Mouse (Mus musculus) heart, embryonic 15.5 days (tissue): ENCODE results near the gene Cpt1b. TPM values are rescaled to one million over a fixed set of nuclear protein-coding genes. Genes with fewer than 3 reads are reported as not detected.

Experiments
- ATAC-seq: fragments of 200-750 bp; cut with Nextera tagmentation; replicated peaks from 2 replicates; pipeline ENCODE4 v1.8.0; 2017; ENCODE audit warnings: low read depth, moderate TSS enrichment; ENCODE audit not compliant: insufficient number of reproducible peaks, insufficient read depth, low FRiP score
- H3K27ac ChIP-seq: fragments of 300-500 bp; sonication (generic); 2 replicates; pipeline ENCODE4 v1.5.1; 2015; ENCODE audit warnings: mild to moderate bottlenecking, inconsistent platforms
- H3K27me3 ChIP-seq: fragments of 300-500 bp; sonication (generic); 2 replicates; pipeline ENCODE4 v1.6.1; 2015; ENCODE audit warnings: inconsistent platforms
- H3K36me3 ChIP-seq: fragments of 300-500 bp; sonication (generic); 2 replicates; pipeline ENCODE4 v1.6.1; 2015; ENCODE audit warnings: mild to moderate bottlenecking, inconsistent platforms
- H3K4me1 ChIP-seq: fragments of 300-500 bp; sonication (generic); replicated peaks from 2 replicates; pipeline ENCODE4 v1.6.1; 2015; ENCODE audit warnings: inconsistent platforms
- H3K4me2 ChIP-seq: fragments of 300-500 bp; sonication (generic); 2 replicates; pipeline ENCODE4 v1.6.1; 2015; ENCODE audit warnings: inconsistent platforms, mild to moderate bottlenecking, moderate library complexity
- H3K4me3 ChIP-seq: fragments of 300-500 bp; sonication (generic); 2 replicates; pipeline ENCODE4 v1.5.1; 2015; ENCODE audit warnings: mild to moderate bottlenecking, inconsistent platforms
- H3K9ac ChIP-seq: fragments of 300-500 bp; sonication (generic); 2 replicates; pipeline ENCODE4 v1.6.1; 2015; ENCODE audit warnings: mild to moderate bottlenecking, inconsistent platforms
- H3K9me3 ChIP-seq: fragments of 300-500 bp; sonication (generic); replicated peaks from 2 replicates; pipeline ENCODE4 v1.6.1; 2016; ENCODE audit warnings: inconsistent platforms
- WGBS: fragments of 180-500 bp; shearing (Covaris S2); methylation state at CpG from one replicate; pipeline ENCODE4 v1.1.7; 2015; ENCODE audit warnings: mixed read lengths; 5-methylcytosine and 5-hydroxymethylcytosine counted together
- polyA plus RNA-seq: library from polyadenylated mRNA; unstranded; fragments of >200 nt; fragmentation: Nextera tagmentation; extraction: Ambion mirVana; gene quantifications from 2 replicates; pipeline ENCODE4 v1.2.1, GENCODE M21; 2015

Gene Cpt1b
- polyA plus RNA-seq, 1 experiment from 2014 or later, result 195 TPM

- no peak for ATAC-seq
- Histone ChIP-seq H3K27ac (no peak within 1 kb of the TSS), H3K4me1 (peaks cover 29% of the 10 kb centered on the region), H3K36me3 (no peaks in the 10 kb centered on the region), H3K4me2 (peak within 1 kb of the TSS; percentile 89), H3K4me3 (peak within 1 kb of the TSS; percentile 44), H3K9ac (peak within 1 kb of the TSS; percentile 57), H3K9me3 (no peaks in the 10 kb centered on the region), H3K27me3 (peaks cover 64% of the 10 kb centered on the region)
- WGBS, result under 1% methylated on average over 33 of the region's 33 CpGs
Observed at GRCm38 (mm10) chr15:89378831-89379401, 46.7 kb downstream of the Cpt1b start, which contains the start of gene Odf3b. Gene Odf3b (minus strand): TSS chr15:89379282.

DNA sequence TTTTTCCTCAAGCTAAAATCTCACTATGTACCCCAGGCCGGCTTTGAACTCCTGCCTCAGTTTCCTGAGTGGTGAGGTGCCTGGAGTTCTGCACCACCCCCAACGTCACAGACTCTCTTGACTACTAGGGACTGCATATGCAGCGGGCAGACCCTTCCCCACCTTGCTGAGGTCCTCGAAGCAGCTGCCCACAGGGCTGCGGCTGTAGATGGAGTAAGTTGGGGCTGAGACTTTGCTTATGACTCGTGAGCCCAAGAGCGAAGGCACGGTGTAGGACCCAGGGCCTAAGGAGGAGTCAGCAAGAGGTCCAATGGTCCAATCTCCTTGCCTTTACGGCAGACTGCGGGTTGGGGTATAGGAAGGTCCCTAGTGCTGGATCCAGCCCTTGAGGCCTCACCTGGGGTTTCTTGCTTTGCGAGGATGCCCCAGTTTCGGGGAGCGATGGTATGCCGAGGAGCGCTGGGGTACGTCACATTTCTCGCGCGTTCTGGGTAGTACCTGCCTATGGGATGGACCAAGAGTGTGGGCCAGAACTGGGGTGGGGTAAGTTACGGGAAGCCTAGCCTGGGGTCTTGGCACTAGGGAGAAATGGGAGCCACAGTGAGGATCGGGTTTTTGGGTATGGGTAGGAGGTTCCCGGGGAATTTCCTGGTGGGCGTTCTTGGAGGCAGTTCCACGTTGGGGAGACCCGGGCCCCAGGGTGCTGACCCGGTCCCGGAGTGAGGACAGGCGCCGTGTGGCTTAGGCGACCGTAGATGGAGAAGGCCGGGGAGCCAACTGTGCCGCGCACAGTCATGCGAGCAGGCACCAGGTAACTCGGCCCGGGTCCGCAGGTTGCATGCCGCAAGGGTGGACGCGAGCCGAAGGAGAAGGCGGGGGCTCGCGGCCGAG is 47.5 kb downstream of the Cpt1b start:
- H3K36me3 ChIP-seq, result no peaks in the 10 kb centered on the region
- peaks cover 64% of the 10 kb centered on the region for H3K27me3 ChIP-seq
- 12% methylated on average over 46 of the region's 46 CpGs for whole genome bisulfite sequencing
- H3K9ac ChIP-seq, result peak overlapping the region; percentile 57
- H3K27ac ChIP-seq, result no peak overlapping the region
- H3K4me1 ChIP-seq, result peaks cover 32% of the 10 kb centered on the region
- H3K9me3 ChIP-seq, result no peaks in the 10 kb centered on the region
- peak overlapping the region; percentile 44 for H3K4me3 ChIP-seq
- H3K4me2 ChIP-seq, result peak overlapping the region; percentile 89
- ATAC-seq, result no peak

DNA sequence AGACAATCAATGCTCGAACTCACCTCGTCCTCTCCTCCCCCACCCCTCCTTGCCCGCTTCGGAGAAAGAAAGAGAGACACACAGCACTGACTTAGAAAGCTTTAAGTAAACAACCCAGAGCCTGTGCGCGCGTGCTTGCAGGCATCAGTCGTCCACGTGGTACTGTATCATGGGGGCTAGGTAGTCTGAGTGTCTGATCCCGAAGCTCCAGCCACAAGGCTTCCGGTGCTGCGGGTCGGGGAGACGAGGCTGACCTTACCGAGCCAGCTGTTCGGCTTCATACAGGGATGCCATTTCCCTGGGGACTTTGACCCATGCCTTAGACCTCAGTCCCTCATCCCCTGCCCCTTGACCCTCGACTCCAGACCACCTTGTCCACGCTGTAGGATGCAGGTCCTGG is 48.3 kb downstream of the Cpt1b start:
- no peak overlapping the region for H3K9ac ChIP-seq
- peaks cover 40% of the 10 kb centered on the region for H3K4me1 ChIP-seq
- no peaks in the 10 kb centered on the region for H3K9me3 ChIP-seq
- peaks cover 59% of the 10 kb centered on the region for H3K27me3 ChIP-seq
- H3K4me3 ChIP-seq, result no peak overlapping the region
- H3K27ac ChIP-seq, result no peak overlapping the region
- peaks cover 3% of the 10 kb centered on the region for H3K36me3 ChIP-seq
- WGBS, result 7% methylated on average over 18 of the region's 18 CpGs
- H3K4me2 ChIP-seq, result peak overlapping the region; percentile 25; the same call in 1 of the 2 replicates
- ATAC-seq, result no peak

DNA sequence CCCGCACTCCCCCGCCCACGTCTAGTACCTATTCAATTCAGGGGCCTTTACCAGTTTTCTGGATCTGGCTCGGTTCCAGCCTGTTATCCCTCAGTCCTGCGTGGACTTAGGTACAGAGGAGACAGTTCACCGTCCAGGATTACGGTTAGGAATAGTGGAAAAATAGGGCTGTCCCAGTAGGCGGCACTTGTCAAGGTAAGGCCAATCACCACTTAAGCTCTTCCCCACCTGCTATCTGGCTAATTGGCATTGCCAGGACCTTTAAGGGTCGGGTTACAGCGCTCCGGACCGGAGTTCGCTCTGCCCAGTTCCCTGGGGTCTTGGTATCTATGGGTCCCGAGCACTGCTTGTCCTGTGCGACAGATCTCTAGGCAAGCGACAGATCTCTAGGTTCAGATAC is 48.7 kb downstream of the Cpt1b start, which contains the start of gene Tymp:
Gene Tymp, minus strand, starts transcription at position 83 of the 400 bp plus-strand sequence.
- no peak for ATAC-seq
- H3K36me3 ChIP-seq, result peaks cover 7% of the 10 kb centered on the region
- H3K9me3 ChIP-seq, result no peaks in the 10 kb centered on the region
- H3K4me3 ChIP-seq, result no peak within 1 kb of the TSS
- peaks cover 56% of the 10 kb centered on the region for H3K27me3 ChIP-seq
- H3K4me2 ChIP-seq, result peak within 1 kb of the TSS; percentile 25; the same call in 1 of the 2 replicates
- H3K4me1 ChIP-seq, result peaks cover 42% of the 10 kb centered on the region
- no peak within 1 kb of the TSS for H3K27ac ChIP-seq
- 28% methylated on average over 16 of the region's 16 CpGs for WGBS
- no peak within 1 kb of the TSS for H3K9ac ChIP-seq

DNA sequence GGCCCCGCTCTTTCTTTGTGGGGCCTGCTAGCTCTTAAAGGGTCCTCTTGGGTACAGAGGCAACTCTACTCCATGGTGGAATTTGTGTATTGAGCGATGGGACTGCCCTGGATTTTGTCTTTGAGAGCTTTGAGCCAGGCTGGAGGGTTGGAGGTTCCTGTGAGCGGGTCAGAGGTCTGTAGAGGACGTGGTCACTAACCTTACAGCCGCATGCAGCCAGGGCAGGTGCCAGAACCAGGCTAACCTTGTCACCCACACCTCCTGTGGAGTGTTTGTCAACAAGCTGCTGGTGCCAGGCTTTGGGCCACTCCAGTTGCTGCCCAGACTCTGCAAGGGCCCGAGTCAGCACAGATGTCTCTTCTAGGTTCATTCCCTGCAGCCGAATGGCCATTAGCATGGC is 49.6 kb downstream of the Cpt1b start:
- no peak for ATAC-seq
- Histone ChIP-seq H3K36me3 (peaks cover 16% of the 10 kb centered on the region), H3K9ac (no peak overlapping the region), H3K27me3 (peaks cover 50% of the 10 kb centered on the region), H3K9me3 (no peaks in the 10 kb centered on the region), H3K4me2 (no peak overlapping the region), H3K27ac (no peak overlapping the region), H3K4me1 (peaks cover 42% of the 10 kb centered on the region), H3K4me3 (no peak overlapping the region)
- 72% methylated on average over 7 of the region's 7 CpGs for WGBS

- ATAC-seq, result no peak
- H3K36me3 ChIP-seq, result peaks cover 25% of the 10 kb centered on the region
- H3K27ac ChIP-seq, result no peak overlapping the region
- H3K27me3 ChIP-seq, result peaks cover 39% of the 10 kb centered on the region
- no peak overlapping the region for H3K4me2 ChIP-seq
- no peak overlapping the region for H3K9ac ChIP-seq
- whole genome bisulfite sequencing, result 90% methylated on average over 17 of the region's 17 CpGs
- no peaks in the 10 kb centered on the region for H3K9me3 ChIP-seq
- peaks cover 42% of the 10 kb centered on the region for H3K4me1 ChIP-seq
- no peak overlapping the region for H3K4me3 ChIP-seq
Observed at GRCm38 (mm10) chr15:89374801-89375534, 50.7 kb downstream of the Cpt1b start.

DNA sequence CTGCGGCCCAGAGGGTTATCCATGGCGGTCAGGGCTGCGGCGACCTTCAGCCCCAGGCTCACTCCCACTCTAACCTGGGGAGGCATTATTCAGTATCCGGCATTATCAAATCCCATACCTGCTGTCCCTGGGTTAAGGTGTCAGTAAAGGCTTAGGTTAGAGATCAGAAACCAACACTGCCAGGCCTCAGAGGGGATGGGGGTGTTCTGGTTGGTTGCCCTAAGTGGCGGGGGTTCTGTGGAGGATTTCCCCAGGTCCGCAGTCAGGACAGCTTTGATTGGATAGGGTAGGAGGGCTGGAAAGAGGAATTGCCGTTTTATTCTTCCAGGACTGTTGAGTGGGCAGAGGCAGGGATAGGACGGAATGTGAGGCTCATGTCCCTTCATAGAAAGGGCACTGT is 51.3 kb downstream of the Cpt1b start:
- 49% methylated on average over 9 of the region's 9 CpGs for WGBS
- peaks cover 38% of the 10 kb centered on the region for H3K4me1 ChIP-seq
- ATAC-seq, result no peak

DNA sequence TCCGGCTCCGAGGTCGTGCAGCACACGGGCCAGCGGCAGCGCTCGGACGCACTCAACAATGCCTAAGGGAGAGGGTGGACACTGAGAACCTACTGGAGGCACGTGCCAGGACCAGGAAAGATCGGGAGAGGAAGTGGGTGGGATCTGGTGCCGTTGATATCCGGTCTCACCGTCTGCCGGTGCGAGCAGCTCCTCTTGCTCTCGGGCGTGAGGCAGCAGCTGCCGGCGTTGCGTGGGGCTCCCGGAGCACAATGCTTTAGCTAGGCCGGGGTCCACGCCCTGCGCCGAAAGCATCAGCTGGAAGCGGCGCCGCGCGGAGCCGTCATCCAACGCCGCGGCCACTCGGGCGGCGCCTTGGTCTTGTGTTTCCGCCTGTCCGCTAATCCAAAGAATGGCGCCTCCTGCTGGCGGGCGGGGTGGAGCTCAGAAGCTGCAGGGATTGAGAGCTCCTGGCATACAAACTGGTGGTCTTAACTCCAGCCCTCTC is 51.9 kb downstream of the Cpt1b start, which contains the start of gene Sco2:
Gene Sco2, minus strand, starts transcription at position 85 of the 487 bp plus-strand sequence.
- peaks cover 34% of the 10 kb centered on the region for H3K4me1 ChIP-seq
- H3K36me3 ChIP-seq, result peaks cover 37% of the 10 kb centered on the region
- 0% methylated on average over 42 of the region's 42 CpGs for WGBS
- ATAC-seq, result peak; percentile 79
- H3K4me3 ChIP-seq, result peak within 1 kb of the TSS; percentile 92
- peak within 1 kb of the TSS; percentile 98 for H3K27ac ChIP-seq
- H3K27me3 ChIP-seq, result peaks cover 30% of the 10 kb centered on the region
- H3K4me2 ChIP-seq, result peak within 1 kb of the TSS; percentile 95
- peak within 1 kb of the TSS; percentile 86 for H3K9ac ChIP-seq
- H3K9me3 ChIP-seq, result no peaks in the 10 kb centered on the region

More for the DNA sequence above, 51.3 kb downstream of the Cpt1b start:
- Histone ChIP-seq H3K9ac (peak overlapping the region; percentile 86), H3K36me3 (peaks cover 31% of the 10 kb centered on the region), H3K4me2 (peak overlapping the region; percentile 95), H3K4me3 (peak overlapping the region; percentile 92), H3K9me3 (no peaks in the 10 kb centered on the region), H3K27me3 (peaks cover 35% of the 10 kb centered on the region), H3K27ac (peak overlapping the region; percentile 98)

GRCm38 (mm10) chr15:89373027-89373761 is 52.5 kb downstream of the Cpt1b start:
- WGBS, result 1% methylated on average over 35 of the region's 35 CpGs
- H3K9me3 ChIP-seq, result no peaks in the 10 kb centered on the region
- H3K36me3 ChIP-seq, result peaks cover 43% of the 10 kb centered on the region
- peak overlapping the region; percentile 95 for H3K4me2 ChIP-seq
- ATAC-seq, result peak; percentile 85
- peaks cover 24% of the 10 kb centered on the region for H3K27me3 ChIP-seq
- H3K9ac ChIP-seq, result peak overlapping the region; percentile 86
- peaks cover 28% of the 10 kb centered on the region for H3K4me1 ChIP-seq
- H3K4me3 ChIP-seq, result peak overlapping the region; percentile 92
- peak overlapping the region; percentile 98 for H3K27ac ChIP-seq

DNA sequence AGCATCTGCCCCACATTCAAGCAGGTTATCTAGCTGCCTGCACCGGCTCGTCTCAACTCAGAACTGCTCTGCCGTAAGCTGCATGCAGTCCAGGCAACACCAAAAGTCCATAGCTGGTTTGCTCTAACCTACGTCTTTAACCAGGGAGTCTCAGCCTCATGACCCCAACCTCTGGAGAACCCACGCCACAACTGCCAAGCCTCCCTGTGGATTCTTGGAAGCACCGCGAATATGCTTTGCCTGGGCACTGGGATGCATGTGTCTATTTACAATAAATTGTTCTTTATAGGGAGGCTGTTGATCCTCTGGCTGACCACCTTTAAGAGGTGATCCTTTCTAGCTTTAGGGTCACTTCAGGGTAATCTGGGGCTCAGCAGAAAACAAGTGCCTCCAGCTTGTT is 53.1 kb downstream of the Cpt1b start:
- Histone ChIP-seq H3K27me3 (peaks cover 18% of the 10 kb centered on the region), H3K4me3 (peak overlapping the region; percentile 92; the same call in 1 of the 2 replicates), H3K9me3 (no peaks in the 10 kb centered on the region), H3K4me1 (peaks cover 23% of the 10 kb centered on the region), H3K9ac (0 out of 2 replicates have a peak overlapping the region, but pooled peaks have one; percentile 86), H3K27ac (peak overlapping the region; percentile 98; the same call in 1 of the 2 replicates), H3K36me3 (peaks cover 49% of the 10 kb centered on the region), H3K4me2 (peak overlapping the region; percentile 95)
- no peak for ATAC-seq
- WGBS, result 82% methylated on average over 7 of the region's 7 CpGs
